Mouse (Mus musculus): Measurements from ENCODE around the gene Tubb4a.
"Not testable (repeated sequence)": the region's sequence is repeated elsewhere in the genome, so short reads cannot be mapped to it uniquely, and the experiment has no call there.

Tubb4a gene

GRCm38 (mm10) chr17:57058891-57059485 lies 28.6 kb downstream of the Tubb4a start, which contains the start of gene Crb3:
TSS of gene Crb3 (plus strand) at chr17:57059105.
- in situ Hi-C loops (cut with MboI, MseI), result no loop called here

DNA sequence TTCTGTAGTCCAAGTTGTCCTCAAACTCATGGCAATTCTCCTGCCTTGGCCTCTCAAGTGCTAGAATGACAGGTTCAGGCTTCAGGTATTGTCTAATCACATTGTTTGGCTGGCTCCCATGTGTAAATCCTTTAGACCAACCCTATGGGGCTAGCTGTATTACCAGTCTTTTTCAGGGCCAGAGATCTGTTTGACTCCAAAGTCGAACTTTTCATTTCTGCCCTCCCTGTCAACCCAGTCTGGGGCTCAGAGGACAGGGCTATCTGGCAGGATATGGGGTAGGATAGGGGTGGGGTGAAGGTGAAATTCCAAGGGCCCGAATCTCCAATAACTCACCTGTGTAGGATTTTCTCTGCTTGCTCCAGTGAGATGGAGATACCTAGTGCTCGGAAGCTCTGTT lies 31.3 kb downstream of the Tubb4a start:
- in situ Hi-C loops (cut with MboI, MseI), result no loop called here

DNA sequence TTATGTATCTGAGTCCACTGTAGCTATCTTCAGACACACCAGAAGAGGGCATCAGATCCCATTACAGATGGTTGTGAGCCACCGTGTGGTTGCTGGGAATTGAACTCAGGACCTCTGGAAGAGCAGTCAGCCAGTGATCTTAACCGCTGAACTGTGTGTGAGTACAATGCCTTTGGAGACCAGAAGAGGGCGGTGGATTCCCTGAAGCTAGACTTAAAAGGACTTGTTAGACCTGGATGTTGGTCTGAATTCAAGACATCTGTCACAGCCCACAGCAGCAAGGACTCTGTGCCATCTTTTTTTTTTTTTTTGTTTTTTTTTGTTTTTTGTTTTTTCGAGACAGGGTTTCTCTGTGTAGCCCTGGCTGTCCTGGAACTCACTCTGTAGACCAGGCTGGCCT lies 35.9 kb downstream of the Tubb4a start:
- in situ Hi-C loops (cut with MboI, MseI), result not testable (repeated sequence)

DNA sequence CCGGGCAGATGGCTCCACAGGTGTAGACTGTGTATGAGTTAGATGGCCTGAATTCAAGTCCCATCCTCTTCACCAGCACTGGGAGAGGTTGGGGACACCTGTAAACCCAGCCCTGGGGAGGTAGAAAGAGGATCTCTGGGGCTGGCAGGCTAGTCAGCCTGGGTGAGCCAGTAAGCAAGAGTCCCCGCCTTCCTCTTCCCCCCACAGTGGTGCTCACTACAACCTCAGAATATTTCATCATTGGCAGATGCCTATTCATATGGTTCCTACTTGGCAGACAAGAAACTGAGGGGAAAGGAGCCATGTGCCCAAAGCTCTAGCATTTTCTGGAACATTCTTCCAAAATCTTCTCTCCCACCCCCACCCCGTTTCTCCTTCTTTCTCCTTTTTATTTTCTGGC lies 38.8 kb downstream of the Tubb4a start:
- in situ Hi-C loops (cut with MboI, MseI), result no loop called here

GRCm38 (mm10) chr17:57047406-57047805 lies 40.2 kb downstream of the Tubb4a start:
- in situ Hi-C loops (cut with MboI, MseI), result no loop called here

DNA sequence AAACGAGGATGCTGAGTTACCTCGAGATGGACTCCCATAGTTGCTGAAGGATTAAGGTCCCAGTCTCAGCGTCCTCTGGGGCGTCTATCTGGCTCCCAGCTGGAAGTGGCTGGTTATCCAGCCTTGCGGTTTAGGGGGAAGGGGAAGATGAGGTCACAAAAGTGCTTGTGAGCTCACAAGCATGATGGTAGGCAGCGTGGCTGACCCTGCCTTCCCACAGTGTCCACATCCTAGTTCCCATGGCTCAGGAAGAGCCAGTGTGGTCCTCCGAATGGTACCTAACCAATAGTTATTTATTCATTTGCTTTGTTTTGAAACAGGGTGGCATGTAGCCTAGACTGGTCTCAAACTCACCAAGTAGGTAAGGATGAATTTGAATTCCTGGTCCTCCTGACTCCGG lies 46.0 kb downstream of the Tubb4a start, which contains the start of gene Slc25a41:
TSS of gene Slc25a41 (minus strand) at position 101 of the 400 bp plus-strand sequence.
- in situ Hi-C loops (cut with MboI, MseI), result no loop called here

DNA sequence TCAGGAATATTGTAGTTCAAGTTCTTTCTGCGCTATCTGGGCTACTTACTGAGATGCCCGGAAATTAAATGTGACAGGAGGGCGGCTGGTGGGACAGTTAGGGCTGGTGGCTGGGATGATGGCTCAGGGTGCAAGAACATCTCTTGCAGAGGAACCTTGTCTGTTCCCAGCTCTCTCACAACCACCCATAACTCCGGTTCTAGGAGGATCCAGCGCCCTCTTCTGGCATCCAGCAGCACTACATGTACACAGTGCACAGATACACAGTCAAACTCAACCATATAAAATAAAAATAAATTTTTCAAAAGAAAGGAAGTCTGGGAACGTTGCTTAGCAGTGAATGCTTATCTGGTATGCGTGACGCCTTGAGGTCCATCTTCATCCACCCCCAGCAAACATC lies 48.6 kb downstream of the Tubb4a start:
- in situ Hi-C loops (cut with MboI, MseI), result no loop called here

DNA sequence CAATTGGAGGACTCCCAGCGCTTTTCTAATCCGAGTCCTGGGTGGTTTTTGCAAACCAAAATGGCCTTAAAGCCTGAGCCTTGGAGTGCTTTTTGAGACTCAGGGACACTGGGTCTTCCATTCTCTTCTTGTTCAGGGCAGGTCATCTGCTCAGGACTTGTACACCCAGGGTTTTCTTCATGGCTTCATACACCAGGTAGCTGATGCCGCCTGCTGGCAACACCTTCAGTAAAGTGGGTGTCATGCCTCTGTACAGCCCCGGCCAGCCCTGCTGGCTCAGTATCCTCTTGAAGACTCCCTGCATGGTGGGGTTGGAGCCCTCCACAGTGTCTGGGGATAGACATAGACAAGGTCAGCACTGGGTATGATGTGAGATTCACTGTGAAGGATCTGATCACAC lies 54.7 kb downstream of the Tubb4a start:
- in situ Hi-C loops (cut with MboI, MseI), result loop anchor here (5.0 kb wide), 1 partner anchor 36 kb away; the partner anchor contains the start of gene Alkbh7

DNA sequence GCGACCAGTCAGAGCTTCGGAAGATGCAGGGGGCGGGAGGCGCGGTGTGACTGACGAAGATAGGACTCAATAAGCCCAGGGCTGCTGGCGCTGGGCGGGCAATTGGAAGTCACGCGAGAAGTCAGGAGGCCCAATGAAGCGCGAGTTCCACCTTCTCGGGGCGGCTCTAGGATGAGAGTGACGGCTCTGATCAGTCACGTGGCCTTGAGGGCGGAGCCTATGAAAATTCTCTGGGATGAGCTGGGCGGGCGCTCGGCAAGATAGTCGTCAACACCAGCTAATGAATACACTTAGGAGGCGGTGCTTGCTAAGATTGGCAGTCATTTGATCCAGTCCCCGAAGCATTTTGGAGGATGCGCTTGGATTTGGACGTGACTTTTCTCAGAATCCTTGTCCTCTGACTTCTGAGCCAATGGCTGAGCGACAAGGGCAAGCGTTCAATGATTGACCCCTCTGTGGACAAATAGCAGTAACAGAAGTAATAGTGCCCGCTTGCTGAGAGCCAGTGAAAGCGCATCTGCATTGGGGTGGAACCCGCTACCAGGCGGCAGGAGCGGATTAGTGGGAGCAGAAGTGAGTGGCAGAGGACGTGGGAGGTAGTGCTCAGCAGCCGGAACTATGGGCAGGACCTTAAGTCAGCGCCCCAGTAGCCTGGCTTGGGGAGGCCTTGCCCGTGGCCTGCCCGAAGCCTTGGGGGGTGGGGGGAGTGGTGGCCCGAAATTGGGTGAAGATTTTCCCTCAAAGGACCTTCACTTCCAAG lies 55.7 kb downstream of the Tubb4a start:
- in situ Hi-C loops (cut with MboI, MseI), result loop anchor here (5.0 kb wide), 1 partner anchor 35 kb away; the partner anchor contains the start of gene Alkbh7

DNA sequence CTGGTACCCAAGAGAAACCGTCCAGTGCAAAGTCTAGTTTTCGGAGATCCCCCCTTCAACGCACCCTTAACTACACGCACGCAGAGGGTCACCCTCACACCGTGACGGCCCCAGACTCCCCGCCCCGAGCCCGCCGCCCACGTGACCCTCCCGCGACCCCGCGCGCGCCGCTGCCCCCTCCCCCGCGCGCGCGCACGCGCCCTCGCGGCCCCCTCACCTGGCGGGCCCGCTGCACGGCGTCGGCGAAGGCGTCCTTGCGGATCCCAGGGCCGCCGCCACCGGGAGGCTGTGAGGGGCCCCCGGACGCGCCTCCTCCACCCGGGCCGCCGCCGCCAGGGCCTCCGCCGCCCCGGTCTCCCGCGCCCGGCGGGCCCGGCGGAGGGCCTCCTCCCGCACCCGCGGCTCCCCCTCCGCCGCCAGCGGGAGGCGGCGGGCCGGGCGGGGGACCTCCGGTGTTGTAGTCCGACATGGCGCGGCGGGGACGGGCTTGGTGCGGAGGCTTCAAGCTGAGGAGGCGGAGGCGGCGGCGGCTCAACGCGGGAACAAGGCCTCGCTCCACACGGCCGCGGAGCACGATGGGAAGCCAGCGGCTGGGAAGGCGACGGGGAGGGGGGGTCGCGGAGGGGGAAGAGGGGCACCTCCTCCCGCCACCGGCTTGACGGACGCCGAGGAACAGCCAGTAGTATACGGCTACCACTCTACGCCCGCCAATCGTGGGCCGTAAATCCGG lies 56.5 kb downstream of the Tubb4a start, which contains the start of gene Khsrp:
TSS of gene Khsrp (minus strand) at position 592 of the 730 bp plus-strand sequence.
- in situ Hi-C loops (cut with MboI, MseI), result loop anchor here (5.0 kb wide), 1 partner anchor 34 kb away; the partner anchor contains the start of gene Alkbh7
